Mouse (Mus musculus) liver, embryonic 14.5 days (tissue): ENCODE measurements around the gene Ctnna2. TPM values are rescaled to one million over a fixed set of nuclear protein-coding genes. Genes with fewer than 3 reads are reported as not detected.

ENCODE experiments used
- ATAC-seq: fragments of 200-750 bp; cut with Nextera tagmentation; 2 replicates; pipeline ENCODE4 v1.8.0; 2017; ENCODE audit warnings: moderate number of reproducible peaks, mild to moderate bottlenecking, moderate library complexity; ENCODE audit not compliant: insufficient read depth
- DNase-seq, 3 experiments: peaks; one replicate each; pipeline ENCODE4 v3.0.0-alpha.2; 2012 to 2013; ENCODE audit warnings: low read depth in 3 of 3, low spot score in 3 of 3
- H3K27ac ChIP-seq: fragments of 300-500 bp; sonication (generic); 2 replicates; pipeline ENCODE4 v1.5.1; 2014; ENCODE audit warnings: moderate library complexity, mild to moderate bottlenecking, control low read depth, inconsistent platforms
- H3K27me3 ChIP-seq: fragments of 300-500 bp; sonication (generic); 2 replicates; pipeline ENCODE4 v1.6.1; 2014; ENCODE audit warnings: mild to moderate bottlenecking, low read length, moderate library complexity; ENCODE audit not compliant: control insufficient read depth, insufficient read depth
- H3K36me3 ChIP-seq: fragments of 300-500 bp; sonication (generic); replicated peaks from 2 replicates; pipeline ENCODE4 v1.6.1; 2014; ENCODE audit warnings: low read depth; ENCODE audit not compliant: control insufficient read depth, insufficient read depth
- H3K4me1 ChIP-seq, 2 experiments: fragments of 200-500 bp in 1 of 2; fragments of 300-500 bp in 1 of 2; sonication (generic) in 1 of 2; replicated peaks; 2 replicates each; pipeline ENCODE4 v1.6.1; 2012 to 2014; ENCODE audit warnings: antibody characterized with exemption in 1 of 2, inconsistent platforms in 1 of 2, low read length in 1 of 2; ENCODE audit not compliant: control insufficient read depth in 2 of 2, insufficient read depth in 2 of 2
- H3K4me2 ChIP-seq: fragments of 300-500 bp; sonication (generic); 2 replicates; pipeline ENCODE4 v1.6.1; 2014; ENCODE audit warnings: low read depth, mild to moderate bottlenecking, control low read depth, moderate library complexity
- H3K4me3 ChIP-seq, 2 experiments: fragments of 200-500 bp in 1 of 2; fragments of 300-500 bp in 1 of 2; sonication (generic) in 1 of 2; 2 replicates each; pipeline ENCODE4 v1.5.1; 2012 to 2014; ENCODE audit warnings: low read depth in 2 of 2, low read length in 2 of 2, mild to moderate bottlenecking in 2 of 2, control low read depth in 1 of 2, inconsistent platforms in 1 of 2, moderate library complexity in 1 of 2; ENCODE audit not compliant: insufficient read depth in 1 of 2
- H3K9ac ChIP-seq: fragments of 300-500 bp; sonication (generic); replicated peaks from 2 replicates; pipeline ENCODE4 v1.6.1; 2014; ENCODE audit warnings: mild to moderate bottlenecking, control low read depth, moderate library complexity
- H3K9me3 ChIP-seq: fragments of 300-500 bp; sonication (generic); 2 replicates; pipeline ENCODE4 v1.6.1; 2016; ENCODE audit warnings: low read length, mixed read lengths; ENCODE audit not compliant: control insufficient read depth
- CTCF ChIP-seq: IDR thresholded peaks from 2 replicates; pipeline ENCODE4 v1.5.1; 2016; ENCODE audit warnings: antibody characterized with exemption, low read depth, control low read depth
- EP300 ChIP-seq: IDR thresholded peaks from 2 replicates; pipeline ENCODE4 v1.6.1; 2016; ENCODE audit warnings: antibody characterized with exemption, low read depth
- WGBS: fragments of 180-500 bp; shearing (Covaris S2); extraction: QIAGEN DNeasy Blood & Tissue Kit; methylation state at CpG from one replicate; pipeline ENCODE4 v1.1.7; 2014; ENCODE audit not compliant: insufficient replicate concordance; 5-methylcytosine and 5-hydroxymethylcytosine counted together
- polyA plus RNA-seq, 2 experiments: library from polyadenylated mRNA; depleted of rRNA in 1 of 2; stranded (reverse) in 1 of 2; unstranded in 1 of 2; fragments of >200 nt; fragmentation: Nextera tagmentation in 1 of 2; extraction: Ambion mirVana in 1 of 2; gene quantifications; 2 replicates each; pipeline versions ENCODE4 v1.2.1 to v1.2.3; 2012 to 2014

Ctnna2 gene
- polyA plus RNA-seq, 2 experiments = 0.08 to 0.14 TPM

DNA sequence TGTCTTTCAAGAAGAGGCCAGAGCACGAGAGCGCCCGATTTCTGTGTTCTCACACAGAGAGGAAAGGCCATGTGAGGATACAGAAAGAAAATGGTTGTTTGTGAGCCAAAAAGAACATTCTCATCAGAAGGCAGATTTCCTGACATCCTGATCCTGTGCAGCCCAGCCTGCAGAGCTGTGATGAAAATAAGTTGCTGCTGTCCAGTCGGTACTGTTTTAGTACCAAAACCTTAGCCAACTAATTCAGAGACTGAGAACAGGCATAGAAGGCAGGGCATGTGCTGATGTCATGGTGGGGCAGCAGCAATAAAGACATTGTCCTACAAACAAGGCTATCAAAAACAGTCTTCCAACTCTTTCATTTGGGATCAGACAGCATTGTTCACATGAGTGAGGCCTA, 549.1 kb downstream of the Ctnna2 start:
- no peak overlapping the region for H3K4me2 ChIP-seq
- no peak for DNase-seq
- no peaks in the 10 kb centered on the region for H3K4me1 ChIP-seq
- TF ChIP-seq EP300 (no peak), CTCF (no peak)
- no peaks in the 10 kb centered on the region for H3K36me3 ChIP-seq
- H3K9me3 ChIP-seq = no peaks in the 10 kb centered on the region
- WGBS = 69% methylated on average over 4 of the region's 4 CpGs
- ATAC-seq = no peak
- no peak overlapping the region for H3K9ac ChIP-seq
- H3K4me3 ChIP-seq = no peak overlapping the region
- H3K27ac ChIP-seq = no peak overlapping the region
- no peaks in the 10 kb centered on the region for H3K27me3 ChIP-seq

DNA sequence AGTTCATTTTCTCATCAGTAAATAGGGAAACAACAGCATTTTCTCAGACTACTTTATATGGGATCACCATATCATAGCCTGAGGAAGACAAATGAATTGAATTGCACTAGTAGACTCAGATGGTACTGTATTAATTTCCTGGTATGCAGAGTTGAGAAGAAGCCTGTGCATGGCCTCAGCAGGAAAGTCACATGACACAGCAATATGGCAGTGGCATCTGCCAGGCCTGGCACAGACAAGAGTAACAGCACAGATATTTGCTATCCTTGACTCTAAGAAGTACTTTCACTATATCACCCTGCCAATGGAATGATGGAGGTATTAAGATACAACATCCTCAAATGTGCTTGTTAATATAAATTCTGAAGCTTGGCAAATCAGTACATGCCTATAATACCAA, 553.8 kb downstream of the Ctnna2 start:
- no peak overlapping the region for H3K9ac ChIP-seq
- H3K4me2 ChIP-seq = no peak overlapping the region
- no peaks in the 10 kb centered on the region for H3K27me3 ChIP-seq
- H3K36me3 ChIP-seq = no peaks in the 10 kb centered on the region
- no peak overlapping the region for H3K4me3 ChIP-seq
- DNase-seq (no peak), ATAC-seq (no peak)
- TF ChIP-seq CTCF (no peak), EP300 (no peak)
- no peaks in the 10 kb centered on the region for H3K4me1 ChIP-seq
- no peaks in the 10 kb centered on the region for H3K9me3 ChIP-seq
- no peak overlapping the region for H3K27ac ChIP-seq

DNA sequence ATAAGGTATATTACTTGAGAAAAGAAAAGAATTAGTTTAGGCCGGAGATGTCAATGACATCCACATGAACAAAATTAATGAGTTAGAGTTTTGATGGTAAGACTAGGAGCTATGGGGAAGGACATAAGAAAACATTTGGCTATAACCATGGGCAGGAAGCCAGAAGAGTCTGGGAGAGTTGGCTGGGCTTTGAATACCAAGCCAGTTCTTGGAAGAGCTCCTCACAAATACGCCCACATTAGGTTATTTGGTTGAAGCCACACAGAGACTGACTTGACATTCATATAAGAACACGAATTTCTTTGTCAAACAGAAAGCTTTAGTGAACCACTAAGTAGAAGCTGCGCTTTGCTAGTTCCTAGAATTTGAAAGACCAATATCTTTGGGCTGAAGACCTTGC, 554.7 kb downstream of the Ctnna2 start:
- ATAC-seq (no peak), DNase-seq (no peak)
- TF ChIP-seq EP300 = no peak
- no peak for TF ChIP-seq CTCF
- Histone ChIP-seq H3K27me3 (no peaks in the 10 kb centered on the region), H3K4me3 (no peak overlapping the region), H3K4me2 (no peak overlapping the region), H3K4me1 (no peaks in the 10 kb centered on the region), H3K27ac (no peak overlapping the region), H3K36me3 (no peaks in the 10 kb centered on the region), H3K9ac (no peak overlapping the region), H3K9me3 (no peaks in the 10 kb centered on the region)
- 52% methylated on average over 4 of the region's 4 CpGs for WGBS

DNA sequence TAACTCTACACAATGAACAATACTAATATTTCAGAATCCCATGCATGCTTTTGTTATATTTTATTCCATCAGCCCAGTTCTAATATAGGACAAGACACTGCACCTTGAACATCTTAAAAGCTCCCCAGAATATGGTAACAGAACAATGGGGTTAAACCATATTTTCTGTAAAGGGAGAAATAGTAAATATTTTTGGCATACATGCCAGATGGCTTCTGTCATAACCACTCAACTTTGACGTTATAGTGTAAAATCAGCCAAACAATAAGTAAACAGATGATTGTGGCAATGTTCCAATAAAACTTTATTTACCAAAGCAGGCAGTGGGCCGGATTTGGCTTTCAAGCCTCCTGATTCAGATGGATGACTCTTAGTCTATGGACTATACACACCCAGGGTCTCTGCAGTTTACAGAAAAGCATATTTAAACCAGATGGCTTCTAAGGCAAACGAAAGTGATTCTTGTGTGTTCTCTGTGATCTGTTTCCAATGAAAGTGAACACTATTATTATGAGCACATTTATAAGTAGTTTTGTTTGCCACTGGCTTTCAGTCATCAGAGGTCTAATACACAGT, 557.8 kb downstream of the Ctnna2 start:
- TF ChIP-seq EP300 (no peak), CTCF (no peak)
- H3K4me1 ChIP-seq = no peaks in the 10 kb centered on the region
- H3K9me3 ChIP-seq = no peaks in the 10 kb centered on the region
- ATAC-seq (no peak), DNase-seq (no peak)
- H3K4me3 ChIP-seq = no peak overlapping the region
- H3K9ac ChIP-seq = no peak overlapping the region
- no peaks in the 10 kb centered on the region for H3K36me3 ChIP-seq
- no peak overlapping the region for H3K27ac ChIP-seq
- 48% methylated on average over 3 of the region's 3 CpGs for WGBS
- H3K4me2 ChIP-seq = no peak overlapping the region
- H3K27me3 ChIP-seq = no peaks in the 10 kb centered on the region

DNA sequence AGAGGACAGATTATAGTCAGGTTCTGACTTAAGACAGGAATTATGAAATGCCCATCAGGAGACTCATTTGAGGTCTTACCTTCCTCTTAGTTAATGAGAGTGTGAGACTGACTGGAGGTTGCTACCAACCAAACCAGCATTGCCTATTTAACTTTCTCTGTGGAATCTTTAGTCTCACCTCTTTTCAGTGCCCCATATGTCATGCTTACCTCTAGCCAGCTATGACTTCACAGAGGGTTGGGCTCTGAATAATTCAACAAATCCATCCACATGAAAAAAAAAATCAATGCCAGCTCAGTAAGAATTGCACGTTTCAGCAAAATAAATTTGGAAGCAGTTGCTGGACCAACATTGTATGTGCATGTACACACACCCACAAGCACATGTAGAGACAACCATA, 562.5 kb downstream of the Ctnna2 start:
- H3K36me3 ChIP-seq = no peaks in the 10 kb centered on the region
- ATAC-seq (no peak), DNase-seq (no peak)
- TF ChIP-seq CTCF (no peak), EP300 (no peak)
- no peaks in the 10 kb centered on the region for H3K9me3 ChIP-seq
- no peaks in the 10 kb centered on the region for H3K27me3 ChIP-seq
- no peak overlapping the region for H3K27ac ChIP-seq
- H3K4me2 ChIP-seq = no peak overlapping the region
- no peaks in the 10 kb centered on the region for H3K4me1 ChIP-seq
- H3K4me3 ChIP-seq = no peak overlapping the region
- H3K9ac ChIP-seq = no peak overlapping the region
- 37% methylated on average over 1 of the region's 1 CpGs for WGBS
